Mouse (Mus musculus): ENCODE results near the gene Smyd3.

- TF ChIP-seq POLR2A (IDR thresholded peaks at IDR 0.05; ENCODE audit: borderline replicate concordance, low read depth, low read length) (no peak), CTCF (IDR thresholded peaks at IDR 0.05; ENCODE audit: low read depth, low read length) (no peak)
Observed at GRCm38 (mm10) chr1:179434443-179435260, 83.2 kb downstream of the Smyd3 start.

All from bone marrow macrophage, adult 2 months (primary cell).